In the genomic region with DNA sequence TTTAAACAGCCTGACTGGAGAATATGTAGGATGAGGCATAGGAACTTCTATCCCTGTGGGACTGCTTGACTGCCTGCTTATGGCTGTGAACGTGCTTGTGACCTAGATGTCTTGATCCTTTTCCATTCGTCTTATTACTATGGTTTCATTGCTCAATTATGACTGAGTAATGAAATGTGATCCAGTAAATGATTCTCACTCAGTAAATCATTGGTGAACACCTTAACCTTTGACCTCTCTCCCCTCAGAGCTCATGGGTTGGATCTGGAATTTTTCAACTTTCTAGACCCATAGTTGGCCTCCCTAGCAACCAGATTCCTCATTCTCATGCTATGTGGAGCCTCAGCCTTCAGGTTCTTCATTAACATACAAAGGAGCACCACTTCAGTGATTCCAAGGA, we compare ENCODE assay signal across 26 mouse cellular contexts.
DNase-seq lines count a peak whose midpoint lies in the region; ATAC-seq and TF ChIP-seq lines count a peak whose summit lies in the region.
"Had no signal": no experiment of that assay in that cellular context is flagged by ENCODE, and none has a peak within 500 bp of the region (broad histone marks: within the 10 kb centered on the region; RNA-seq: fewer than 3 reads in every experiment).

No protein-coding gene starts in this region.

- H3K4me2 ChIP-seq in kidney, postnatal 0 days (ENCODE audit: low read length): no peak overlapping the region
- no peak overlapping the region for H3K4me2 ChIP-seq in kidney, embryonic 14.5 days (replicated peaks; ENCODE audit: low read depth, low read length)
- H3K4me2 ChIP-seq: forebrain, embryonic 13.5 days; heart, embryonic 12.5 days; heart, embryonic 15.5 days; hindbrain, embryonic 13.5 days had no signal

- H3K4me3 ChIP-seq in kidney, postnatal 0 days (replicated peaks; ENCODE audit: low read depth, low read length): no peak overlapping the region
- H3K4me3 ChIP-seq in kidney, embryonic 14.5 days (ENCODE audit: low read length): no peak overlapping the region
- H3K4me3 ChIP-seq: forebrain, embryonic 10.5 days; forebrain, embryonic 13.5 days; heart, embryonic 12.5 days; heart, embryonic 15.5 days; hindbrain, embryonic 10.5 days; hindbrain, embryonic 13.5 days had no signal

- H3K9me3 ChIP-seq in kidney, postnatal 0 days (replicated peaks; ENCODE audit: low read length): no peaks in the 10 kb centered on the region
- H3K9me3 ChIP-seq in kidney, embryonic 14.5 days (ENCODE audit: control insufficient read depth, low read length): no peaks in the 10 kb centered on the region
- H3K9me3 ChIP-seq: forebrain, embryonic 10.5 days; forebrain, embryonic 13.5 days; heart, embryonic 12.5 days; heart, embryonic 15.5 days; hindbrain, embryonic 10.5 days; hindbrain, embryonic 13.5 days had no signal

- H3K27ac ChIP-seq in kidney, postnatal 0 days: no peak overlapping the region
- no peak overlapping the region for H3K27ac ChIP-seq in kidney, embryonic 14.5 days (ENCODE audit: low read depth, low read length)
- H3K27ac ChIP-seq: forebrain, embryonic 10.5 days; forebrain, embryonic 13.5 days; heart, embryonic 15.5 days; hindbrain, embryonic 10.5 days; hindbrain, embryonic 13.5 days had no signal

- ATAC-seq in kidney, postnatal 0 days (replicated peaks; ENCODE audit: low FRiP score, low read depth): no peak
- ATAC-seq in kidney, embryonic 14.5 days (ENCODE audit: low FRiP score, low TSS enrichment): no peak
- ATAC-seq: forebrain, embryonic 13.5 days; forebrain, embryonic 16.5 days; hindbrain, embryonic 16.5 days; Patski had no signal

- peak; percentile 7 for DNase-seq in embryo, embryonic 11 days
- DNase-seq in embryo, embryonic 10.5 days (ENCODE audit: low spot score): no peak
- peak; percentile 0 for DNase-seq in kidney, postnatal 0 days (ENCODE audit: low spot score)
- peak; percentile 10 for DNase-seq in lung, postnatal 36 days
- no peak for DNase-seq in lung, adult 18-20 months
- peak; percentile 70 for DNase-seq in hindlimb bud, embryonic 11.5 days (ENCODE audit: extremely low spot score, low read depth, low spot score)
- no peak for DNase-seq in adrenal gland, postnatal 25 days
- DNase-seq: adrenal gland, postnatal 10 days; cerebellum, adult 11 months; cerebellum, adult 2 months; cerebellum, adult 9-11 months; cerebellum, postnatal 25 days; gastrocnemius, postnatal 25 days; heart, adult 18-20 months; heart, postnatal 10 days; heart, postnatal 36 days had no signal

- 43% methylated on average over 2 of the region's 2 CpGs for WGBS in kidney, postnatal 0 days
- WGBS in kidney, embryonic 14.5 days: 45% methylated on average over 2 of the region's 2 CpGs

- H3K27me3 ChIP-seq in kidney, postnatal 0 days (ENCODE audit: insufficient read depth, low read length): no peaks in the 10 kb centered on the region
- no peaks in the 10 kb centered on the region for H3K27me3 ChIP-seq in kidney, embryonic 14.5 days (ENCODE audit: control insufficient read depth, insufficient read depth, low read length)
- H3K27me3 ChIP-seq: heart, embryonic 12.5 days; heart, embryonic 15.5 days; hindbrain, embryonic 13.5 days; Patski had no signal

- no peaks in the 10 kb centered on the region for H3K36me3 ChIP-seq in kidney, postnatal 0 days (ENCODE audit: insufficient read depth, low read length)
- no peaks in the 10 kb centered on the region for H3K36me3 ChIP-seq in kidney, embryonic 14.5 days (ENCODE audit: control insufficient read depth, insufficient read depth, low read length)
- H3K36me3 ChIP-seq: forebrain, embryonic 10.5 days; heart, embryonic 12.5 days; heart, embryonic 15.5 days; hindbrain, embryonic 10.5 days; hindbrain, embryonic 13.5 days had no signal

- H3K4me1 ChIP-seq in kidney, postnatal 0 days (replicated peaks; ENCODE audit: insufficient read depth, low read length): no peaks in the 10 kb centered on the region
- no peaks in the 10 kb centered on the region for H3K4me1 ChIP-seq in kidney, embryonic 14.5 days (ENCODE audit: control insufficient read depth, insufficient read depth, low read length)
- H3K4me1 ChIP-seq: forebrain, embryonic 10.5 days; heart, embryonic 12.5 days; heart, embryonic 15.5 days; hindbrain, embryonic 10.5 days; hindbrain, embryonic 13.5 days had no signal

- no peak for TF ChIP-seq CTCF in kidney, postnatal 0 days (IDR thresholded peaks at IDR 0.05; ENCODE audit: low read depth)

- no peak overlapping the region for H3K9ac ChIP-seq in kidney, postnatal 0 days (ENCODE audit: low read depth, low read length)
- H3K9ac ChIP-seq in kidney, embryonic 14.5 days (ENCODE audit: low read depth, low read length): no peak overlapping the region
- H3K9ac ChIP-seq: forebrain, embryonic 13.5 days; heart, embryonic 12.5 days; heart, embryonic 15.5 days; hindbrain, embryonic 13.5 days had no signal

Comparison
In these comparisons a context has a peak if more than half of its experiments do, and no peak if none do; other contexts are left out.
1. DNase-seq: peak in embryo, embryonic 11 days (single experiment), kidney, postnatal 0 days (single experiment), lung, postnatal 36 days (single experiment) and hindlimb bud, embryonic 11.5 days (single experiment); none in embryo, embryonic 10.5 days (single experiment), lung, adult 18-20 months (0 of 2) and adrenal gland, postnatal 25 days (single experiment).